Mouse (Mus musculus) kidney, adult 18-20 months (tissue): ENCODE measurements around the gene Vps13d.

Source experiments
- DNase-seq: peaks from one replicate; pipeline ENCODE4 v3.0.0; 2021

Gene Vps13d

DNA sequence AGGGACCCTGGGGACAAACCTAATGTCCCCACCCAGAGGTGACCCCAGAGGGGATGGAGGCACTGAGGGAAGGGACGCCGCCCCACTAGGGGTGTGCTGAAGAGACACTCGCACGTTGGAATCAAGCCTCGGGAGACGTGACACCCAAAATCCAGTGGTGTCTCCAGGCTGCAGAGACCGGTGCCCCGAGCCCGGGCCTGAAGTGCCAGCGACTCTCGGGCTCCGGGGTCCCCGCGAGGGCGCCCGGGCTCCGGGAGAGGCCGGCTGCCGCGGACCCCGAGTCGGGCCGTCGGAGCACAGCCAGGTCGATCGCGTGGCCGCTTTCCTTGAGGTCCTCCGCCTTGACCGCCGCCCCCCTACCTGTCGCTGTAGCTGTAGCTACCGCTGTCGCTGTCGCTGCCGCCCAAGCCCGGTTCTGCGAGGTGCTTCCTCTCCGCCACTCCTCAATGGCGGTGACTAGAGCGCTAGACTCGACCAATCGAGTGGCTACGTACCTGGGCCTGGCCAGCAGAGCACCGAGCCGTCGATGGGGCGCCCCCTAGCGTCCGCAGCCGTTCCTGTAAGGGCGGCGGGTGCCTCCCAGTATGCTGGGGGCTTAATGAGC lies at the start of gene Vps13d:
Gene Vps13d (minus strand): TSS at position 447 of the 604 bp plus-strand sequence.
- peak; percentile 89 for DNase-seq

DNA sequence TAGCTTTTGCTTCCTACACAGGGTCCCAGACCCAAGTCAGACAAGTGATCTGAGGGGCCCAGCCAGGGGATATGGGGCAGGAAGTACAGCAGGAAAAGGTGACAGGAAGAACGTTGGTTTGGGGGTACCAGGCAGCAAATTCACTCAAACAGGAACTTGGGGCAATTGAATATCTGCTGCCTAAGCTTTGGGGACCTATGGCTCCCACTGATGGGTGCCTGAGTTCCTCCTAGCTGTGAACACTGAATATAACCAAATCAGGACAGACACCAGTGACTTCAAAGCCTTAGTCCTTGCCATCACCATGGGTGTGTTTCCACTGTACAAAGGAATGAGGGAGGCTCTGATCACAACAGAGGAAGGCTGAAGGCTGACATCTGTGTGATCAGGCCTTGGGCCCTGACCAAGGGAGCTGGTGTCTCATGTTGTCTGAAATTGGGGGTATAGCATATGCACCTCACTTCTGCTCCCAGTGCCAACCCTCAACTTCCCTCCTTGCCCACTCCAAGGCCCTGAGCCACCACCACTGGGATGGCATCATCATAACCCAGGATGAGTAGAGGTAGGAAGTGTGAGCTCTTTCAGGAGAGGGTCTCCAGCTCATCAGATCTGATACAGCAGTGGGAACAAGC lies 48.0 kb upstream of the Vps13d start:
- no peak for DNase-seq

DNA sequence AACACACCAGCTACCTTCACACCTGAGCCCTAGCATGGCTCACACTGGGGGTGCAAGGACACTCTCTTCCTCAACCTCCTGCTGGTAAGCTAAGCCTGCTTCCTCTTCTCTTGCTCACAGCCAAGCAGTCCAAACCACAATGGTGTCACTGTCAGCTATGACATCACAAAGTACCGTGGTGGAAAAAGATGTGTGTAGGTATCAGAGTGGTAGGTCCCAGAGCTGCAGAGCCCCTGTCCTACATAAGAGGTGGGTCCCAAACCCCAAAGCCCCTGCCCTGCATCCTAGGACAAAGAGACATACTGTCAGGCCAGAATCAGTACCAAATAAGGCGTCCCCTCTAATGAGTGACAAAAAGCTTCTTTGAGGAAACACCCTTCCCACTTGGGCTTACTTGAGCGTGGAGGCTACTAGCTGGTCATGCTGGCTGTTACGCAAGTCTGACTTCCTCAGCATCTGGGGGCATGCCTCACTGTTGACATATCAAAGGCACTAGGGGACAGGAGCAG lies 46.0 kb upstream of the Vps13d start:
- DNase-seq: no peak

DNA sequence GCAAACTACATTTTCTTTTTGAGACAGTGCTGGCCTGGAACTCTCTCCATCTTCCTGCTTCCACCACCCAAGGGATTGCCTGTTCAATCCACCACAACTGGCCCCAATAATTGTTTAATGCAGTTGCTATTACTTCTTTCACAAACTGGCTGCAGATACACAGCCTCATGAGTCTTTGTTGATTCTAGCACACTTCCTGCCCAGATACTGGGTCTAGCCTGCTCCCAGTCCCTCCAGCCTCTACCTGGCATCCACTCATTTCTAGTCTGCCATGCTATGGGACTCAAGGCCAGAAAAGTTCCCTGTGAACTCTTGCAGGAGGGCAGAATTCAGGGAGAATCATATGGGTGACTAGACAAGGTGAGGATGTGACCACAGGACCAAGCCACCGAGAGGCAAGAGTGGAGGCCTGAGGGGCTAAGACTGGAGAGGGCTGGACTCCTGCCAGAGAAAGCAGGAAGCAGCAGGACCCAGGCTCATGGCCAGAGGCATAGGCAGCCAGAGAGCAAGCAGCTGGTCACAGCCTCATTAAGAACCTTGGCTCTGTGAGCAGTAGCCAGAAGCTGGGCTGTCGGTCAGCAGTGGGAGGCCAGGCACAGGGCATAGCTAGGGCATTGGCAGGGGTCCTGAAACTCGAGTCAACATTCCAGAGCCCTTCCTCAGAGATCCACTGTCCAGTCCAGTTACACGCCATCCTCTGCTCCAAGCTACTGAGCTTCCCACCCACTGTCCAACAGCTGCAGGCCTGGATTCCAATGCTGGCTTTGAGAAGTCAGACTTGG lies 44.4 kb upstream of the Vps13d start:
- DNase-seq: peak; percentile 51

DNA sequence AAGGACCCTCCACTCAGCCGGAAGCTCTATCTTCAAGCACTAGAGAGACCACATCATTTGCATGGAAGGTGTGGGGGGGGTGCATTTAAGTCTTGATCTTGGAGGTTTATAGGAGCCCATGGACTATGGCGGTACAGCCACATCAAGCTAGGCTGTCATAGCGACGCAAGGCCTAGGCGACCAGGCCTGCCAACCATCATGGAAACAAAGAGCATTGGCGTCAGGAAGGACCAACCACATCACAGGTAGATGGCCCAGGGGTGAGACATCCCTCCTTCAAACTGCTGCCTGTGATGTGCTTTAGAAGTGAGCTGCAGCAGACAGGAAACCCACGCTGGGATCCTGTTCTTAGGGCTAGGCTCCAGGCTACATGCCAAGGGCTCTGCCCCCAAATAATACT lies 41.2 kb upstream of the Vps13d start:
- DNase-seq: no peak

DNA sequence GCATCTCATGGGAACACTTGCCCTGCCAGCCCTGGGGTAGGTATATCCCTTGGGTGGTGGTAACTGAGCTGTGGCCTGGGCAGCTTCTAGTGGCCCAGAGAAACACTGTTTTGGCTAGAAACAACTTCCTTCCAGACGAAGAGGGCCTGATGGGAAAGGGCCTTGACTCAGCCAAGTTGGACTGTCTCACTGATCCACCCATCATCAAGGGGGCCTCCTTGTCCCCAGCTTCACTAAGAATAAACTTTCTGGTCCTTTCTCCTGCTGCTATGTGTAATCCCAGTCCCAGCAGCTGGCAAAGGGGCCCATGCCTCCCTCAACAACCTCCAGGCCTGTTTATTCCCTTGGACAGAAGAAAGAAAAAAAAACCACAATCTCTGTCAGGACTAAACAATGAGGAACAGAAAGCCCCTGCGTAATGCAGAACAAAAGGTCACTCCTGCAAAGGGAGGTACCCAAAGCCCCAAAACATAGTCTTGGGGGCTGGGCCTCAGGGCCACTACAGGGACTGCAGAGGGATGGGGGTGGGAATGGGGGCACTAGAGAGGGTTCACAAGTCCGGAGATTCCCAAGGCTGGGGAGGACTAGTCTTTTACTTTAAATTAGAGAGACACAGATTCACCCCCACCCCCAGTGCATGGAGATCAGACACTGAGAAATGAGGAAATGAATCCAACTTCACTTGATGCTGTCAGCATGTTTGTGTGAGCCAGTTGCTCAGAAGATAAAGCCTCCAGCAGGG lies 38.9 kb upstream of the Vps13d start:
- no peak for DNase-seq

DNA sequence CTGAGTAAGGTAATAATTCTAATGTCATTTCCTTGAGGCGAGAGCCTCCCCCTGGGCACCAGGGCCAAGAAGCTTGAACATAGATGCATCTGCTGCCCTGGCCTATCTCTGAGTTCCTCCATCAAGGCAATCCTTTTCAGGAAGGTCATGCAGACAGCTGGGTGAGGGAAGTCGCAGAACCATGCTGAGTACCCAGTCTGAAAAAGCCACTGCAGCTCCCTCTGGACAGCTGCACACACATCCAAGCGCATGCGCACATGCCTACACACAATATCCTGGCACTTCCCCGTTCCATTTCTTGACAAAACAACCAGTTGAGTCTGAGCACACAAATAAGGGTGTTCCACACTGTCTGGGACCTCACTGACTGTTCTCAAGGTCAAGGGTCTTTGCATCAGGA lies 36.9 kb upstream of the Vps13d start:
- no peak for DNase-seq

DNA sequence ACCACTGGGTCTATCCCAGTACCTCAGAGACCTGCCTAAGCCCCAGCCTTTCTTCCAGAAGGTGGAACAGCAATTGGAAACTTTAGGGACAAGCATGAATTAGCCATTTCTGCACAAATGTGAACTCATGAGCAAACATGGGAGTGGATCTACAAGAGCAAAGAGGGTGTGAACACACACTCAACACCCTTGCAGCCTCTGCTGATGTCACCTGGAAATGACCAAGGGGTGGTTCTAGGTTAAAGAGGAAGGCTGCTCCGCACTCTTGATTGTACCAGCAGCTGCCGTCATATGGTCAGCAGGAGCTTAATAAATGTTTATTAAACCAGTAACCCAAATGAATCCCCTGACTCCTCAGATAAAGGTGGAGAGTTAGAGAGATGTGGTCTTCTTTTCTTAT lies 35.8 kb upstream of the Vps13d start:
- DNase-seq: no peak

DNA sequence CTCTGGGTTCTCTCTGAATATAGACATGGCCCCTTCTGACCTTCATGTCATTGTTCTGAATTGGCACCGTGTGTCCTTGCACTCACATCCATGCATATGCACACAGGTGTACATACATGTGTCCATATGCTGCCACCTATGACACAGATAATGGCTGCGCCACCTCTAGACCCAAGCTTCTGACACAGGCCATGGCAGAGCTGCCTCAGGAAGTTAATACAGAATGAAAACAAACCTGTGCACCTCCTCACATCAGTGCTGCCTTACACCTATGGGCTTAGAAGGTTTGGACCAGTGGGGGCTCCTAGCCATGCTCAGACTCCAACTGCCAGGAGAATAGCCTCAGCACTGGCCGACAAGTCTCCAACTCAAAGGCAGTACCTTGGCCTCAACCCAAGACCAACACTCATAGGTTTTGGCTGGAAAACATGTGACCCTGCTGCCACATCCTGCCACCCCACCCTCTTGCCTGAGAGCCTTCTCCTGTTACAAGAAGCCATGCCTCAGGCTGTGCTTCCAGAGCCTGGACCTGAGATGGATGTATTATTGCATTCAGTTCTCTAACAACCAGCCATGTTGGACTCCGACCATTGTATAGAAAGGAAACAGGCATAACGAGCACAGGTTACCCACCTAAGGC lies 34.8 kb upstream of the Vps13d start:
- no peak for DNase-seq

DNA sequence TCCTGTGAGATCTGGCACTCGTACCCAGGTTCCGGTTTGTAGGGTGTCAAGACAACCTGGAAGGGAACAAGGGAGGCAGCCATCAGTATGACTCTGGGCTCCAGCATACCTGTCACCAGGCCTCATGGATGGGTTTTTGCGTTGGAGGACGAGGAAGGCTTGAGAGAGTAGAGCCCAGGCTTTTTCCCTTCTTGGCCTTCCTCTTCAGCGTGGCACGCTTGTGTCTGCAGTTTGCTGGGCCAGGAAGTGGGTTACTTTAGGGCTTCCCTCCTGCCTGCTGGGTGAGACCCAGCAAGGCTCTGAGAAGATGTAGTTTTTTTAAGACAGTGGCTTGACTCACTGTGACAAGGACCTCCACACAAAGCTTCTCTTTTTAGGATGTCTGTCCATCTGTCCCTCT lies 34.2 kb upstream of the Vps13d start:
- no peak for DNase-seq

DNA sequence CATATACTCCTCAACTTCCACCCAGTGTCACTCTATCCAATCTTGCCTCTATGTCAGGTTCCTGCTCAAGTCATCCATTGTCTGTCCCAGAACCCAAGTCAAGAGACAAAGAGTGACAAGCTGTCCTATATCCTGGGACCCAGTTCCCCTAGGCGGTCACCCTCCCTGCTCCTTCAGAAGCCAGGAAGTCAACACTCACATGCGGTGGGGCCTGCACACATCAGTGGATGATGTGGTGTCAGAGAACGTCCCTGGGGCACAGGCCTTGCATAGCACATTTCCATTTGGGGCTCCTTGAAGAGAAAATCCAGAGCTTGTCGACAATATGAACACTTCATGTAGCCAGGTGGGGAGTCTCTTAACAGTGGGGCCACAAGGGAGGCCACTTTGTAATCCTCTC lies 29.8 kb upstream of the Vps13d start:
- no peak for DNase-seq

DNA sequence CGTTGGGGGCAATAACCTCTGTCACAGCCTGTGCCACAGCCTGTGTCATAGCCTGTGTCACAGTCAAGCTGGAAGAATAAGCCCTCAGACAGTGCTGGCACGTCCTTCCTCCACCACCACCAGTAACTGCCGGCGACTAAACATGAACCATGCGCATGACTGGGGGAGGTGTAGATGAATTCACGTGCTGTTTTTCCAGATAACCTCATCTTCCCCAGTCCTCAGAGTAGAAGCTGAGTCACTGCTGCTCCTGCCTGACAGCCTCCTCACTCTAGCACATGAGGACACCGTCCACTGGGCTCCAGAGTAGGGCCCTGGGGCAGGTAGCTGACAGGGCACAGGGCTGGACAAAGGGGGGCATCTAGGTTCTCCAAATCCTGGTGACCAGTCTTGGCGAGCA lies 27.3 kb upstream of the Vps13d start:
- DNase-seq: no peak

DNA sequence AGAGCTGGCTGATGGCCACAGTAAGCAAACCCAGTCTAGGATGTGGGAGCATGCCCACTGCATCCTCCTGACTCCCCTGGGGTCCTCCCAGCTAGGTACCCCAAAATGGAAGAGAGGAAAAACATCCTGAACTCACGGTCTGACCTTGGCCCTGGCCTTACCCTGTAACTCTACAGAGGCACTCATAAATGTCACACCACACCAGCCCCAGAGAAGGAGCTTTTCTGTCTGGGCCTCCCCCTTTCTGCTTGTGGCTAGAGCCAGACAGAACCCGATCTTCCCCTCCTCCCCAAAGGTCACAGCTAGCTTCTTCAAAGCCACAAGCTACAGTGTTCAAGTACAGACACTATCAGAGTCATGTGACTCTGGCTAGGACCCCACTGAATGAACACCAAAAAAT lies 26.6 kb upstream of the Vps13d start:
- no peak for DNase-seq

DNA sequence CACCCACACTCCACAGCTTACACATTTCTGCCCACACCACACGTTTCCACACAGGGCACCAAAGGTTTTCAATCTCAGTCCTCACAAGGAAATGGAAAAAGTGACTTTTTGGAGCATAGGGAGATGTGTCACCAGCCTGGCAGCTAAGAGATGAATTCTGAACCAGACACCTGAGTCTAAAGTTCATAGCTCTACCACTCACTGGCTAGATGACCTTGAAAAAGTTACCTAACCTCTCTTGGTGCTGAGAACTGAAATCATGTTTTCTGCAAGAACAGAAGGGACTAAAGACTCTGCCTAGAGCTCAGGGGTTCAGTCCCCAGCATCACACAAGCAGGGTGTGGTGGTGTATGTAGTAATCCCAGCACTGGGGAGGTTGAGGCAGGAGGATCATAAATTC lies 25.2 kb upstream of the Vps13d start:
- no peak for DNase-seq

DNA sequence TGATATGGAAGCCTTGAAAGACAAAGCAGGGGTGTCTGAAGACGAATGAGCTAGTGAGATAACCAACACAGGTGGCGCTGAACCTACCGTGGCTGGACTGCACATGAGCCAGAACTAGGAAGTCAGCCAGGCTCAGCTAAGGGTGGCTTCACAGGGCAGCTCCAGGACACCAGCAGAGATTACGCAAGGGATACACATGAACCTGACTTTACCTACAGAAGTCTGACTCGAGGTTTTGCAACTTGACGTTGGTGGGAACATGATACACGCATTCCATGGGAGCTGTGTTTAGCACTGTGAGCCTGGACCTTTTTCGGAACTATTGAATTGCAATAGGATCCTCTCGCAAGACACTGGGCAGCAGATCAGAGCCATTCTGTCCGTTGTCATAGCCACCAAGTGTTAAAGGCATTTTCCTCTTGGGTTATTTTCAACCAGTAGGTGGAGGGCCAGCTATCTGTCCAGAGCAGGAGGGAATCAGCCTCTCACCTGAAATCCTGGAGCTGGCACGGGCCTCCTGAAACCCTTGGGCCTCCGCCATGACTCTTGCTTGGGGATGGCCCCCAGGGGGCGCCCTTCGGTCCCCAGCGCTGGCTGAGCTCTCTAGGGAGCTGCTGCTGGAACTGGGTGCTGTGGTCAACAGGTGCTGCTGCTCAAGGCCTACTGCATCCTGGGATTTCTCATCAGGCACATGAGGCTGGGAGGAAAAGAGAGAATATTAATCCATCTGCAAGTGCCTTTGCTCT lies 24.6 kb upstream of the Vps13d start:
- DNase-seq: peak; percentile 33

DNA sequence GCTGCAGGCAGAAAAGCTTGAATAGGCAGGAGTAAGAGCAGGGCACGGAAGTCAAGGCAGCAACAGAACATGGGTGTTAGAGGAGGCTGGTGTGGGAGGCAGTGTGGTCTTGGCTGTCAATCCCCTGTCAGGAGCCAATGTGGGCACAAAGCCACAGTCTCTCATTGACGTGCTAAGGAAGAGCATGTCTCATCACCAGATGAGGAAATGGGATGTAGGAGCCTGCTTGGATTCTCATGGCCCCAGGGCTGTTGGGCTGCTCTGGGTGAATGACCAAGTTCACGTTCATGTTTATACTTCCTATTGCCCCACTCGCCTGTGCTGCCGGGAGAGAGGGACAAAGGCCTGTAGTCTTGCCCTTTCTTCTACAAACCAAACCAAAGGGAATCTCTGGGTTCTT lies 23.0 kb upstream of the Vps13d start:
- no peak for DNase-seq

DNA sequence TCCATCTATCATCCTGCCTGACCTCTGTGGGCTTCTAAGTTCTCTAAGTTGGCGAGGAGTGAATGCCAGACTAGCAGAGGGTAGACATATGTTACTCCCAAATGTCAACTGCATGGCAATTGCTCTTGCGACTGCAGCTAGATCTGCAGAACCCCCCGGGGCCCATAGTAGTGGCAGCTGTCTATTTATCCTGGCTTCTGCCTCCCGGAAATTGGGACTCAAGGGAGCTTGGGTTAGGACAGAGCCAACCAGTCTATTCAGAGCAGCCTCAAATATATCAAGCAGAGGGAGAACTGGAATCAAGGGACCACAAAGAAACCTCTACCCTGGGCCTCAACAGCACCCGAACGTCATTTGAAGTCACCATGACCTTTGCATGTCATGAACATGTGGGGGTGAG lies 22.2 kb upstream of the Vps13d start:
- DNase-seq: no peak

DNA sequence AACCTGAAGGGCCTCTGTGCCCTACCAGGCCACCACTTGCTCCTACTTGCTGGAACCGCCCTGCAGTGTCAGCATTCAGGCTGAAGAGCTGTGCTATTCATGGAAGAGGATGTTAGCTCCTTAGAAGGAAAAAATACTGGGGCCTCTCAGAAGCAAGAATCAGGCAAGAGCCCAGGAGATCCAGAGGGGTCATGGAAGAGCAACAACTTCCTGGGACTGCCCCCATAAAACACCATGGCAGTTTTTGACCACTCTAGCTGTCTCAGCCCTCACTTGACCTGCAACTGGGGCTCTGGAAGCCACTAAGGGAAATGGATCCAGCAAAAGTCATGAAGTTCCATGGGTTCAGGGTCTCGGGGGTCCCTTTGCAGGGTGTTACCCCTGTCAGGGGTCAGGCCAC lies 20.6 kb upstream of the Vps13d start:
- no peak for DNase-seq

DNA sequence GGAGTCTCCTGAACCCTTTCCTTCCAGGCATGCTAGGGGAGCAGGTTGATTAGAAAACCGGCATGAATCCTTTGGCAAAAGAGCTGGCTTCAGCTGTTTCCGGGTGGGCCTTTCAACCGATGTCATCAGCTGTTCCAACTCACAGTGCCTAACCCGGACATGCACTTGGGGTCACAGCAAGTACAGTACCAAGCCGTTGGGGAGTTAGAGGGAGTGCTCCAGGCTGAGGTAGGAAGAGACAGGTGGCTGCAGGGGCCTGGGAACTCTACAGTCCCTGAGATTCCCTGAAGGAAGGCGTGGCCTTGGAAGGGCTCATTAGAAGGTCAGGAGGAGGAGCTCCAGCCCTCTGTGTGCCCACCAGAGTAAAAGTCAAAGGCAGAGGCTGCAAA lies 20.0 kb upstream of the Vps13d start:
- DNase-seq: no peak

DNA sequence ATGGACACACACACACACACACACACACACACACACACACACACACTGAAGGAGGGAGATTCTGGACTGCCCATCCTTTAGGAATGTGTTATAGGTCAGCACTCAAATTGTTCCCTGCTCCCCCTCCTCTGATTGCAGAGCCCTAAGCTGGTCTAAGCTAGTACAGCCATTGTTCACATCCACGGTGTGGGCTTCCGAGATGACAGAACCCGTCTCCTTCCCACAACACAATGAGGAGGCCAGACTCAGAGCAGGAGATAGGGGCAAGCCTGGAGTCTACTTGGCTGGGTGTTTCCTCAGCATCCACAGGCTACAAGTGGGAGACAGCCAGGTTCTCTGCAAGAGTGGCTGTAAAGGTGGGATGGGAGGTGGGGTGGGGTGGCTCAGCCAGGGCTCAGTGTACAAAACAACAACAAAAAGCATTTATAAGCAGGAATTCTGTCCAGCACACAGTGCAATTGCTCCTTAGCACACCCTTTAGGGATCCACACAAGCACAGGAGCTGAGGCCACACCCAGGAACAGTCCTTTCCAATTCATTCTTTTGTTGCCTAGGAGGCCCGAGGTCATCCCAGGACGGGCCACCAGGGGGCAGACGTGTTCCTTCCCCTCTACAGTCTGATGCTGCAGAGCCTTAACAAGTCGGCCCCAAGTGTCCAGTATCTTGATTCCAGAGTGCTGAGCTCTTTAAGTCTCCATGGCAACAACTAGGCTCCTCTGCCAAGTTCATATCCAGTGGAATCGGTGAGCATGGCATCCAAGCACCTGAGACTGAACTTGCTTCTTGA lies 19.4 kb upstream of the Vps13d start:
- peak; percentile 93 for DNase-seq

DNA sequence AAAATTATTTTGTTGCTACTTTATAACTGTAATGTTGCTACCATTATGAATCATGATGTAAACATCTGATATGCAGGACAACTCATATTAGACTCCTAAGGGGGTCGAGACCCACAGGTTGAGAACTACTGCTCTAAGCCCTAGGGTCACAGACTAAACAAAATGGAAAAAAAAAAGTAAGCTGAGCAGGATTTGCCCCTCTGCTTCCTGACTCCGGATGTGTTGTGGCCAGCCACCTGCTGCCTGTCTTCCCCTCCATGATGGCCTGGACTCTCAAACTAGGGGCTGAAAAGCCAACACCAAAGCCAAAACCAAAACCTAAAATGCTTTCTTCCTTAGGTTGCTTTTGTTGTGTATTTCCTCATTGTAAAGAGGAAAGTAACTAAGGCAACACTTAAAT lies 16.3 kb upstream of the Vps13d start:
- no peak for DNase-seq
